Mouse (Mus musculus) limb, embryonic 10.5 days (tissue): Measurements from ENCODE around the gene Mlxipl. TPM values are rescaled to one million over a fixed set of nuclear protein-coding genes. Genes with fewer than 3 reads are reported as not detected.
A peak's percentile ranks its signal among the peaks of the same experiment; 100 is the strongest.

ENCODE experiments used
- DNase-seq: peaks from one replicate; pipeline ENCODE4 v3.0.0-alpha.2; 2017; ENCODE audit warnings: low spot score
- H3K27ac ChIP-seq: fragments of 300-500 bp; sonication (generic); 2 replicates; pipeline ENCODE4 v1.5.1; 2016; ENCODE audit warnings: mild to moderate bottlenecking
- H3K27me3 ChIP-seq: fragments of 300-500 bp; sonication (generic); 2 replicates; pipeline ENCODE4 v1.6.1; 2016; ENCODE audit warnings: low read depth, mild to moderate bottlenecking; ENCODE audit not compliant: poor library complexity, severe bottlenecking
- H3K36me3 ChIP-seq: fragments of 300-500 bp; sonication (generic); 2 replicates; pipeline ENCODE4 v1.6.1; 2016; ENCODE audit warnings: mild to moderate bottlenecking, moderate library complexity
- H3K4me1 ChIP-seq: fragments of 300-500 bp; sonication (generic); 2 replicates; pipeline ENCODE4 v1.6.1; 2016
- H3K4me3 ChIP-seq: fragments of 300-500 bp; sonication (generic); 2 replicates; pipeline ENCODE4 v1.5.1; 2016; ENCODE audit warnings: mild to moderate bottlenecking, moderate library complexity
- H3K9me3 ChIP-seq: fragments of 300-500 bp; sonication (generic); replicated peaks from 2 replicates; pipeline ENCODE4 v1.6.1; 2016; ENCODE audit warnings: mild to moderate bottlenecking
- WGBS: fragments of 180-500 bp; shearing (Covaris S2); methylation state at CpG from one replicate; pipeline ENCODE4 v1.1.7; 2016; 5-methylcytosine and 5-hydroxymethylcytosine counted together
- polyA plus RNA-seq: library from polyadenylated mRNA; unstranded; fragments of >200 nt; fragmentation: Nextera tagmentation; extraction: Ambion mirVana; gene quantifications from 2 replicates; pipeline ENCODE4 v1.2.1, GENCODE M21; 2016

The Mlxipl gene
- polyA plus RNA-seq, 1 experiment from 2014 or later, result 5.1 TPM

- no peak overlapping the region for H3K27ac ChIP-seq
- no peaks in the 10 kb centered on the region for H3K4me1 ChIP-seq
- 75% methylated on average over 1 of the region's 1 CpGs for WGBS
Measured at GRCm38 (mm10) chr5:135100981-135101380, 11.3 kb downstream of the Mlxipl start.

GRCm38 (mm10) chr5:135103999-135104660 lies 14.4 kb downstream of the Mlxipl start:
- WGBS, result 70% methylated on average over 11 of the region's 11 CpGs
- Histone ChIP-seq H3K27me3 (peaks cover 50% of the 10 kb centered on the region), H3K4me3 (no peak overlapping the region), H3K27ac (no peak overlapping the region), H3K4me1 (peaks cover 24% of the 10 kb centered on the region), H3K36me3 (no peaks in the 10 kb centered on the region), H3K9me3 (no peaks in the 10 kb centered on the region)
- DNase-seq, result no peak

More at GRCm38 (mm10) chr5:135100981-135101380, 11.3 kb downstream of the Mlxipl start:
- H3K27me3 ChIP-seq, result peaks cover 18% of the 10 kb centered on the region
- no peak for DNase-seq
- no peaks in the 10 kb centered on the region for H3K9me3 ChIP-seq
- H3K36me3 ChIP-seq, result no peaks in the 10 kb centered on the region
- no peak overlapping the region for H3K4me3 ChIP-seq

- Histone ChIP-seq H3K4me3 (peak overlapping the region; percentile 66), H3K27me3 (peaks cover 70% of the 10 kb centered on the region), H3K27ac (peak overlapping the region; percentile 77), H3K4me1 (peaks cover 24% of the 10 kb centered on the region), H3K36me3 (no peaks in the 10 kb centered on the region), H3K9me3 (no peaks in the 10 kb centered on the region)
- peak; percentile 85 for DNase-seq
- WGBS, result under 1% methylated on average over 48 of the region's 48 CpGs
Measured at GRCm38 (mm10) chr5:135106758-135107256, 17.1 kb downstream of the Mlxipl start.

- WGBS, result 8% methylated on average over 40 of the region's 40 CpGs
Measured at GRCm38 (mm10) chr5:135107521-135108501, 18.1 kb downstream of the Mlxipl start.

GRCm38 (mm10) chr5:135109017-135109416 lies 19.3 kb downstream of the Mlxipl start:
- no peaks in the 10 kb centered on the region for H3K36me3 ChIP-seq
- peaks cover 69% of the 10 kb centered on the region for H3K27me3 ChIP-seq
- DNase-seq, result no peak
- H3K4me3 ChIP-seq, result no peak overlapping the region
- H3K27ac ChIP-seq, result no peak overlapping the region
- peaks cover 24% of the 10 kb centered on the region for H3K4me1 ChIP-seq
- H3K9me3 ChIP-seq, result no peaks in the 10 kb centered on the region
- 56% methylated on average over 6 of the region's 6 CpGs for WGBS

More at GRCm38 (mm10) chr5:135107521-135108501, 18.1 kb downstream of the Mlxipl start:
- Histone ChIP-seq H3K9me3 (no peaks in the 10 kb centered on the region), H3K4me1 (peaks cover 24% of the 10 kb centered on the region), H3K27ac (peak overlapping the region; percentile 77; the same call in 1 of the 2 replicates), H3K27me3 (peaks cover 69% of the 10 kb centered on the region), H3K4me3 (peak overlapping the region; percentile 66), H3K36me3 (no peaks in the 10 kb centered on the region)
- DNase-seq, result peak; percentile 67

GRCm38 (mm10) chr5:135109426-135109825 lies 19.7 kb downstream of the Mlxipl start:
- Histone ChIP-seq H3K4me1 (peaks cover 24% of the 10 kb centered on the region), H3K9me3 (no peaks in the 10 kb centered on the region), H3K27me3 (peaks cover 69% of the 10 kb centered on the region), H3K4me3 (no peak overlapping the region), H3K27ac (no peak overlapping the region), H3K36me3 (no peaks in the 10 kb centered on the region)
- DNase-seq, result no peak
- WGBS, result 96% methylated on average over 3 of the region's 3 CpGs

GRCm38 (mm10) chr5:135109976-135110375 lies 20.3 kb downstream of the Mlxipl start:
- peaks cover 65% of the 10 kb centered on the region for H3K27me3 ChIP-seq
- DNase-seq, result no peak
- no peak overlapping the region for H3K4me3 ChIP-seq
- no peak overlapping the region for H3K27ac ChIP-seq
- H3K36me3 ChIP-seq, result no peaks in the 10 kb centered on the region
- H3K4me1 ChIP-seq, result peaks cover 24% of the 10 kb centered on the region
- WGBS, result 83% methylated on average over 6 of the region's 6 CpGs
- no peaks in the 10 kb centered on the region for H3K9me3 ChIP-seq

- no peaks in the 10 kb centered on the region for H3K9me3 ChIP-seq
- no peak for DNase-seq
- H3K36me3 ChIP-seq, result no peaks in the 10 kb centered on the region
- H3K4me1 ChIP-seq, result peaks cover 3% of the 10 kb centered on the region; the same call in 1 of the 2 replicates
- WGBS, result 88% methylated on average over 12 of the region's 12 CpGs
- H3K4me3 ChIP-seq, result no peak overlapping the region
- H3K27me3 ChIP-seq, result peaks cover 27% of the 10 kb centered on the region
- no peak overlapping the region for H3K27ac ChIP-seq
Measured at GRCm38 (mm10) chr5:135113782-135114181, 24.1 kb downstream of the Mlxipl start.

GRCm38 (mm10) chr5:135115241-135115640 lies 25.6 kb downstream of the Mlxipl start:
- Histone ChIP-seq H3K4me3 (no peak overlapping the region), H3K9me3 (no peaks in the 10 kb centered on the region), H3K36me3 (no peaks in the 10 kb centered on the region), H3K4me1 (peaks cover 4% of the 10 kb centered on the region; the same call in 1 of the 2 replicates), H3K27ac (no peak overlapping the region), H3K27me3 (peaks cover 18% of the 10 kb centered on the region)
- WGBS, result 89% methylated on average over 8 of the region's 8 CpGs
- DNase-seq, result no peak

GRCm38 (mm10) chr5:135118589-135119081 lies 28.9 kb downstream of the Mlxipl start:
- Histone ChIP-seq H3K4me3 (no peak overlapping the region), H3K9me3 (no peaks in the 10 kb centered on the region), H3K4me1 (peaks cover 4% of the 10 kb centered on the region; the same call in 1 of the 2 replicates), H3K36me3 (no peaks in the 10 kb centered on the region), H3K27me3 (peaks cover 35% of the 10 kb centered on the region), H3K27ac (no peak overlapping the region)
- DNase-seq, result peak; percentile 71
- WGBS, result 22% methylated on average over 6 of the region's 6 CpGs

GRCm38 (mm10) chr5:135120753-135121152 lies 31.1 kb downstream of the Mlxipl start:
- Histone ChIP-seq H3K36me3 (no peaks in the 10 kb centered on the region), H3K27me3 (peaks cover 39% of the 10 kb centered on the region), H3K4me3 (no peak overlapping the region), H3K9me3 (no peaks in the 10 kb centered on the region), H3K27ac (no peak overlapping the region), H3K4me1 (peaks cover 4% of the 10 kb centered on the region; the same call in 1 of the 2 replicates)
- 65% methylated on average over 4 of the region's 4 CpGs for WGBS
- DNase-seq, result no peak

GRCm38 (mm10) chr5:135126121-135126520 lies 36.4 kb downstream of the Mlxipl start:
- Histone ChIP-seq H3K27me3 (peaks cover 37% of the 10 kb centered on the region), H3K27ac (no peak overlapping the region), H3K9me3 (no peaks in the 10 kb centered on the region), H3K4me3 (no peak overlapping the region), H3K36me3 (no peaks in the 10 kb centered on the region), H3K4me1 (no peaks in the 10 kb centered on the region)
- no peak for DNase-seq
- WGBS, result 61% methylated on average over 6 of the region's 6 CpGs
